Mouse (Mus musculus) yolk sac, embryonic 10.5 days (tissue): ENCODE data around the gene Slc6a3.

Experiments
- DNase-seq: peaks from one replicate; pipeline ENCODE4 v3.0.0-alpha.2; 2017; ENCODE audit warnings: low spot score

Gene Slc6a3

DNA sequence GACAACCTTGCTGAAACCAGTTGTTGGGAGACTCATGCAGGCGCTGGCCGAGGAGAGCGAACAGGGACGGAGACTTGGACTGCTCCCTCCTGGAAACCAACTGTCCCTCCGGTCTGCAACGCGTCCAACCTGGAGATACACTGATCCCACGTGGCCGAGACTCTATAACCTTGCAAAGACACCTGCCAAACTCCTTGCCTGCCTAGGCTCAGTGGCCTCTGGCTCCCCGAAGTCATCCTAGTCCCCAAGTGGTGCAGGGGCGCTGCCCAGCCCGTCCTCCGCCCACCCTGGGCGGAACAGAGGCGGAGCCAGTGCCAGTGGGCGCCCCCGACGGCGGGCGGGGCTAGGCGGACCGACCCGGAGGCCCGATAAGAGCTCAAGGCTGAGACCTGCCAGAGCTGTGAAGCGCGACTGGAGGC is at the start of gene Slc6a3:
Gene Slc6a3 (plus strand): TSS at position 345 of the 419 bp plus-strand sequence.
- DNase-seq, result peak; percentile 64

DNA sequence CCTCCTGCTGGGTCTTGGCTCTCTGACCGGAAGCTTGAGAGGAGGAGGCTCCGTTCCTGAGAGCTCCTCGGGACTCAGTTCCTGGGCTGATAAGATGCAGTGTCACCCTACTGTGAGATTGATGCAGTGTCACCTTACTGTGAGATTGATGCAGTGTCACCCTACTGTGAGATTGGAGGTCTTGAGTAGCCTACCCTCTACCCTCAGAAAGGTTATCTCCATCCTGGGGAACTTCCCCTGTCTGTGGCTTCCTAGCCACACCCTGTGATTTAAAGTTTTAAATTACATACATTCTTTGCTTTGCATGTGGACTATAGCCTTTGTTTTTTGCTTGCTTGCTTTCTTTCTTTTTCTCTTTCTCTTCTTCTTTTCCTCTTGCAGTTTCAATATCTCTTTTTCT is 48.4 kb upstream of the Slc6a3 start:
- no peak for DNase-seq

GRCm38 (mm10) chr13:73488707-73489106 is 47.8 kb upstream of the Slc6a3 start:
- DNase-seq, result no peak

GRCm38 (mm10) chr13:73489986-73490385 is 46.6 kb upstream of the Slc6a3 start:
- DNase-seq, result no peak

DNA sequence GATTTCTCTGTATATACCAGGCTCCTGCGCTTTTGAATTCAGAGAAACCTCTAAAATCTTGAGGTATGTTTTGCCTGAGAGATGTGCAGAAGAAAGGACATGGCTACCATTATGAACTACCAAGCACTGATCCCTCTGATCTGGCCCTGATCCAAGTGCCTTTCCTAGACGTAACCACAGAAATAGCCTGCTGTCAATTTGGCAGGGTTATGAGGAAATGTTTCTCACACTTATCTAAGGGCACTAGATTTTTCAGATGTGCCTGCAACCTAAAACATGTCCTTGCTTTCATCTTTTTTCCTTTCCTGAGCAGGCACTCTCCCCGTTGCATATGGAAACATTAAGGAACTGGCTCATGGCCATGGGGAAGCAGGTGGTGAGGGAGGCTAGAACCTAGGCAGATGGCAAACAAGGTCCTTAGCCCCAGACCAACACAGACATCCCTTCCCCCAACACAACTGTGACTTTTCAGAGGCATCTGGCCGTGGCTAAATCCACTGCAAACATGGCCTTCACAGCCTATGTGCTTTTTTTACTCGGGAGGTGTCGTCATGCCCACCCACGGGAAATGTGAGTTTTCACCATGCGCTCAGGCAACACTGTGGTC is 45.9 kb upstream of the Slc6a3 start:
- no peak for DNase-seq

DNA sequence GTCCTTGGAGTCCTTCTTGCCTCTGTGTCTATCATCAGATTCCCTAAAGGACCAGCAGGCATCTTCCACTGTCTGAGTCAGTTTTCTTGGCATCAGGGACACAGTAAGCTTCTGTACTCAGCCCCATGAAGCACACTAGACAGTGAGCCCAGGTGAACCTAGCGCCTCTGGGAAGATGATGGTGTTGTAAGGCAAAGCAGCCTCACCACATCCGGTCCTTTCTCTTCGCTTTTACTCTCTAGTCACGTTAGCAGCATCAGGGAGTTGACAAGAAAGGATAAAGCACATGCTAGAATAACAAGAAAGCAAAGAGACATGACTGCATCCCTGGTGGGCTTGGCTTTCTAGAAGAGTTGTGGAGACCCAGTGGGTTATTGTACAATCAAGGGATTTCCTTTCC is 43.4 kb upstream of the Slc6a3 start:
- no peak for DNase-seq

GRCm38 (mm10) chr13:73494528-73494927 is 42.0 kb upstream of the Slc6a3 start:
- no peak for DNase-seq

DNA sequence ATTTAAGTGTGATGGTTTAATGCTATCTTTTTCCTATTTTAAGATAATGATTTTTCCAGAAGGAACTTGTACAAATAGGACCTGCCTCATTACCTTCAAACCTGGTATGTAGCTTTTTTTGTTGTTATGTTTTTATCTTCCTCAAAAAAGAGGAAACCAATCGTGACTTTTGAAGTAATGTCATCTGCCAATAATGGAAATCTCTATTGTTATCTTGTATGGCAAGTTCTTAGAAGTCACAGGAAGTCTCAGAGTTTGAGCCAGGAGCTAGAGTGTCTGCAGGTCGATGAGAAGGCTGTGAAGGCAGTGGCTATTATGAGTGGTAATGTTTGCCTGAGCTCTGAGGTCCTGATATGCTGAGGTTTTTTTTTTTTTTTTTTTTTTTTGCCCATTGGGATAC is 40.4 kb upstream of the Slc6a3 start:
- no peak for DNase-seq

DNA sequence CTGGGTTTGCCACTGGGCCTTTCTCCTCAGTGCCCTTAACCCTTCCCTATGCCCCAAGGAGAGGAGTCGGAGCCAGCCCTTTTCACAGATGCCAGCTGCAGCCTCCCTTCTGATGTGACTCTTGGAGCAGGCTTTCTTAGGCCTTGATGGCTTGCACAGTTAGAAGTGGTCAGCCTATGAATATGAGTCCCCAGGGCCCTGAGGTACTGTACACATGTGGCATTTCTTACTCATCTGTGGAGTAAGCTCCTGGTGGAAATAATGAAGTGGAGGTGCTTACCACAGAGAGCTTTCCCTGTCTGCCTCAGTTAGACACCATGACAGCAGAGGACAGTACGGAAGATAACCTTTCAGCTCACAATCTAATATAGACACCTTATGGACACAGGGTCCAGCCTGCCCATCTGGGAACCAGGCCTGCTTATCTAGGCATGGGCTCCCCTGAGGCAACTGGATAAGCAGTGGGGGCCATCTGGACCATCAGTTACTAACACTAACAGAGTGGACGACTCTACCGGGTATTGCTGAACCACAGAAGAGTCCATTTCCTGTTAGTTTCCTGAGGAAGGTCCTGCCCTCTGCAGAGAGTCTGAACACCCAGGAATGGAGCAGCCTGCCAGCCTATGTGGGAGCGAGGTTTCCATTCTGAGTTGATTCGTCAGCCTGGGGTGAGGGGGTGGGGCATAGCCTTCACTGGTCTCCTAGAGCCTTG is 36.5 kb upstream of the Slc6a3 start:
- DNase-seq, result peak; percentile 34

- no peak for DNase-seq
These were observed 33.8 kb upstream of the Slc6a3 start for GRCm38 (mm10) chr13:73502719-73503118.

DNA sequence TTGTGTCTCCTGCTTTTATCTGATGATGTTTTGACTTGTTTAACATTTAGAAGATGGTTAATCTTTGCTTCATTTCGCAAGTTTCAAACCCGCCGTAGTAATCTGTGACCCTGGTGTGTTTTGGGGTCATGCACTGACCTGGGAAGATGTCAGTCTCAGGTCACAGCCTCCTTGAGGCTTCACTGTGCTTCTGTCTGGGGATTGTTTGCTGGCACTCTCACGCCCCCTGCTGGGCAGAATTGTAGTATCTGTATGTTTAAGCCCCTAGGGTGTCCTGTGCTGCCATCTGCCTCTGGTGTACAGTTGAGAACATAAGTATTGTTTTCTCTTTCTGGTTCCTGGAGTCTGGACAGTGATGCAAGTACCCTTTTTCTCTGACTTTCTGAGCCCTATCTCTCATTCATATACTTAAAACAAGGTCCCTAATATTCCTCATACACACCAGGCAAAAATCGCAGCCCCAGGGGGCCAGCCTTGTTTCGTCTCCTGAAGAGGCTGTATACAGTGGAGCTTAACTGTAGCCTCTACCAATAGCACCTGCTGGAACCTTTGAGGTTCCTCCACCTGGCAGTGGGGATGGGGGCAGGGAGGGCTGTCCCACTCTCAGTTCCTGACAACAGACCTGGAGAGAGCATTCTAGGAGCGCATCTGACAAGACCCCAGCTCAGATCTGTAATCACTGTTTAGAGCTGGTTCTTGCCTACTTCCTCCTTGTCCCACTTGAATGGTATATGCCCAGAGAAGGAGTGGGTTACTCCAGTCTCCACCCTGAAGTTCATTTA is 30.7 kb upstream of the Slc6a3 start:
- peak; percentile 70 for DNase-seq

DNA sequence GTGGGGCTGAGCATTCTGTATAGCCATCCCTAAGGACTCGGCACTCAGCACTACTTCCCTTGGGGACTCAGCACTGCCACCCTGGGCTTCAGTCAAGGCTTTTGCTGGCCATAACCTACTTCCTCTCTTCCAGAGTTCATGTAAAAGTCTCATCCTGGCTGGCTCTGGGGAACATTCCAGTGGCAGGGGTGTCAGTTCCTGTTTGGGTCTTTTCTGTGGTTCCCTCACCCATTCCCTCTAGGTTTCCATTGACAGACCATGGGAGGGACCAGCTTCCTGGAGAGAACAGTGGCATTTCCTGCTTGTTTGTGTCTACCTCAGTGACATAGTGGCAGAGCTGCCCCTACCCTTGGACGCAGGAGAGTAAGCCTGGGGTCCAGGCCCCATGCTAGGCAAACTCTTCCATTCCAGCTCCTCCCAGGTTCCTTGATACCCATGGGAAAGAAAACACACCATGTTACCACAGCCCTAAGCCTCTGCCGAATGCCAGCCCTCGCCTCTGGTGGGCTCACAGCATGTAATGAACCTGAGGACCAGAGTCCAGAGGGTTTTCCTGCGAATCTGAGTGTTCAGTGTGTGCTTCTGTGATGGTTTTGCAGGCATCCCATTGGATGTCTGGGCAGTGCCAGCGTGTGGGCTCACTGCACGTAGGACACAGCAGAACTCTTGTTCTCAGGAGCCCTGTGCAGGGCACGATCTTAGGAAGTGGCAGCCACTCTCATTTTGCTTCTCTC is 27.6 kb upstream of the Slc6a3 start:
- DNase-seq, result no peak

DNA sequence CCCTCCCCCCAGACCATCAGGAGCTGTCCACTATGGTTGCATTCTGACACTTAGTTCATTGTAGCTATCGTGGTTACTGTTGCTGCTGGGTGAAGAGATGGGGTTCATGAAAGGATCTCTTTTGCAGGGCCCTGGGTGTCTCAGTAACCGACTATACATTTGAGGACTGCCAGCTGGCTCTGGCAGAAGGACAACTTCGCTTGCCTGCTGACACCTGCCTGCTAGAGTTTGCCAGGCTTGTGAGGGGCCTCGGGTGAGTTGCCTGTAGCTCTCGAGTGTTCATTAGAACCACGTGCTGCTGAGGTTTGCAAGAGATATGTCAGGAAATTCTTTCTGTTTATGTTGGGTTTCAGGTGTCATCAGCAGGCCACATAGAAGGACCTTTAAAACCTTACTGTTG is 26.7 kb upstream of the Slc6a3 start:
- no peak for DNase-seq

GRCm38 (mm10) chr13:73512776-73513673 is 23.5 kb upstream of the Slc6a3 start:
- peak; percentile 59 for DNase-seq

- DNase-seq, result no peak
These were observed 19.7 kb upstream of the Slc6a3 start for GRCm38 (mm10) chr13:73516886-73517285.

DNA sequence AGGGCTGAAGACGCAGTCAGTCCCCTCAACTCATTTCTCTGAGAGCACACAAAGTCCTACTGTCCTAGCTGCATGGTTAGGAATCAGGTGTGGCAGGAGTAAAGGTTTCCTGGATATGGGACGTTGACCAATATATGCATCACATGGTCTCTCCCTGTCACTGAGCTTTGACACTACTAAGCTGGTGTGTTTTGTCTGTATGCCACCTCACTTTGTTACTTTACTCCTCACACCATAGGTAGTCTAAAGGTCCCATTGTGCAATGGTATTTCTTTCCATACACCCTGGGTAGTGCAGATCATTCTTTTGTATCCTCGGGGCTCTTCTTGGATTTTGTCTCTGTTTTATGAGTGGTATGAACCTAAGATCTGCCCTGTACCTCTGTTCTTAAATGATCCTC is 2.8 kb upstream of the Slc6a3 start:
- DNase-seq, result no peak

DNA sequence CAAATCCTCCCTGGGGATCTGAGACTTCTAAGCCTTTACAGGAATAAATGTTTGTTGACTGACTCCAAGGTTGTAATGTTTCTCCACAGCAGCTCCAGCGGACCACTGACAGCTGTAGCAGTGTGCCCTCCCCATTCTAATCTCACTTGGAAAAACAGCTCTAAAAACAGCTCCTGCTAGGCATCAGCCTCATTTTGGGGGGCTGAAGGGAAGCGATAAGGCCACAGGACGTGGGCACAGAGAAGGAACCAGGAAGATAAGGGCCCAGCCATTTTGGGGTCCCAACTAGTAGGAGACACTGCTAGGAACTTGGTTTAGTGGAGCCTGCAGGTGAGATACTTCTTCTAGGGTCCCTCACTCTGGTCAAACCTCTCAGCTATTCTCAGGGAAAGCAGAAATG is 1.3 kb upstream of the Slc6a3 start:
- DNase-seq, result no peak

GRCm38 (mm10) chr13:73536824-73537223 is 277 bp downstream of the Slc6a3 start:
- no peak for DNase-seq

DNA sequence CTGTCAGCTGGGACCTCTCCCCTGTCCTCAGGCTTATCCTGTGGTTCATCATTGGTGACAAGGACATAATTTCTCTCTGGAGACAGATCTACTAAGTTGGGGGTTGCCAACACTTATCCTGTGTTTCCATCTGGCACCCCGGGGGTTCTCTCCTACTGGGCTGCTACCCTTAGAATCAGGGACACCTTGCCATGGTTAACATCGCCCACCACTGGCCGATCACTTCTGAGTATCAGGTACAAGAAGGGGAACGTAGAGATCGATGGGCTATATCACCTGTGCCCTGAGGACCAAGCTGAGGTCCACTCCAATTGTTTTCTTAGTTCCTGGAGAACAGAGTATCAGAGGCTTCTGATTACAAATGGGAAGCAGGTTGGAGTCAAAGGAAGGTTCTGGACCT is 27.7 kb downstream of the Slc6a3 start:
- no peak for DNase-seq

- no peak for DNase-seq
These were observed 38.5 kb downstream of the Slc6a3 start for GRCm38 (mm10) chr13:73575051-73575450.

GRCm38 (mm10) chr13:73577277-73577676 is 40.7 kb downstream of the Slc6a3 start:
- no peak for DNase-seq
